Mouse (Mus musculus): Measurements from ENCODE around the gene Rnf26.

The Rnf26 gene

DNA sequence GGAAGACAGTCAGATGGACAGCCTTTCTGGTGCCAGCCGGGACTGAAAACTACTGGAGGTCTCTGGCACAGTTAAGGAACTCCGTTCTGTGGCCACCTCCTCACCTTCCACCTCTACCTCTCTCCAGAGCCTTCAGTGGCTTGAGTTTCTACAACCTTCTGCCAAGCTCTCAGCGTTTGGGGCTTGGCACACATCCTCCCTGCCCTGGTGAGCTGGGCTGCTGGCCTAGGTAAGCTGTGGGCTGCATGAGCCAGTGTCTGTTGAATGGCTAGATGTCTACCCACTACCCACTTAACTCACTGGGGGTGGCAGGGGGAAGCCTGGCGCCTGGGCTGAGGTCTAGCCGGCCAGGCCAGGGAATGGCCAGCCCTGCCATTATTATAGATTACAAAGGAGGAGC is 40.2 kb downstream of the Rnf26 start:
- DNase-seq: peak; percentile 69 to 74

DNA sequence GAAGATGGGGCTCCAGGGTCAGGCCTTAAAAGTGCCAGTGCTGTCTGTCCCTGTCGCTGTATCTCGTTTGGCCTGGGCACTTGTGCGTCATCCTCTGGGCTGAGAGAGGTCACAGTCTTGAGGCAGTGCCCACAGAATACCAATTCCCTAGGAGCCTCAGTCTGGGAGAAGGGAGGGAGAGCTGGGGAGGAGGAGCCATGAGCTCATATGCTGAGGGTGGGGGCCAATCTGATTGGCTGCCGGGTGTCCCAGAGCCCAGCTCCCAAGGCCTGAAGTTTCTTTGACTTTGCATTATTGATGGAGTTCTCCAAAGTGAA is 40.8 kb downstream of the Rnf26 start:
- peak; percentile 38 to 54 for DNase-seq

GRCm38 (mm10) chr9:44071914-44072598 is 41.3 kb downstream of the Rnf26 start:
- DNase-seq: peak; percentile 42 to 53

DNA sequence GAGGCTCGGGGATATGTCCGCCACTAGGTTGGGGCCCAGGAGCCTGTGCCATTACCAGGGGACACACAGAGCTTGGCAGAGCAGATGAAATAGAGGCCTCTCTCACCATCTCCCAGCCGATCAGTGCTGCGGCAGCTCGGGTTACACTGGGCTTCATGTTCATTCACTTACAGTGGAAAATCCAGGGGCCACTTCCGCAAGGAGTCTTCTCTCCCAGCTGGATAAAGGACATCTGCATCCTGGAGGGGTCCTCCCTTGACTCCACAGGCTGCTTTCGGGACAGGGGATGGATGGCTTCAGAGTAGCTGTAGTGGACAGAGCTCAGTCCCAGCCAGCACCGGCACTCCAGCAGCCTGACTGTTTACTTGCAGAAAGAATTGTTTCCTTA is 42.5 kb downstream of the Rnf26 start:
- no peak for DNase-seq

DNA sequence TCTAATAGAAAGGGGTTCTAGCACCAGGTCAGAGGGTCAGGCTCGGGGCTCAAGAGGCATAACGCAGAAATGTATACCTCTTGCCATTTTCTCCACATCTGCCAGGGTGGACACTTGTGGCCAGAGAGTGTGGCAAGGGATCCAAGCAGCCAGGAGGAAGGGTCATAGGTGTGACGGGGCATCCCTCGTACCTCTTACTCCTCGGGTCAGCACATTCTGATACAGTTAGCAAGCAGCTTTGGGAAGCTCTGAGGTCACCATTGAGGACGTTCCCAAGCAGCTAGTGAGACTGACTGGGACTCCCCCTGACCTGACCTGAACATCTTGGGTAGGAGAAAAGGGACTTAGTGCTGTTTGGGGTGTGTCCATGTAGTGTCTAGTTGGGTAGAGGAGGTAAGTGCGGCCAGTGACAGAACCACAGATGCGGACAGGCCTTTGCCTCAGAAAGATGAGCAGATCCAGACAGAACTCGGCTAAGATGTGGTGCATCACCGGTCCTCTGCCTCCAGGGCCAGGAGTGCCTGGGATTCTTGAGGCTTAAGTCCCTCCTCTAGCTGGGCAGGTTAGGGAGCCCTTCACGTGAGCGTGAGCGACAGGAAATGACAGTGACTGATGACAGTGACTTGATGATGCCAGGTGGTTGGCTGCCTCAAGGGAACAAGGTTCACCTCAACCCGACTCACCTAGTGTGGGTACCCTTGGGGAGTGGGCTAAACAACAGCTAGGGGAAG is 43.0 kb downstream of the Rnf26 start:
- DNase-seq: no peak

DNA sequence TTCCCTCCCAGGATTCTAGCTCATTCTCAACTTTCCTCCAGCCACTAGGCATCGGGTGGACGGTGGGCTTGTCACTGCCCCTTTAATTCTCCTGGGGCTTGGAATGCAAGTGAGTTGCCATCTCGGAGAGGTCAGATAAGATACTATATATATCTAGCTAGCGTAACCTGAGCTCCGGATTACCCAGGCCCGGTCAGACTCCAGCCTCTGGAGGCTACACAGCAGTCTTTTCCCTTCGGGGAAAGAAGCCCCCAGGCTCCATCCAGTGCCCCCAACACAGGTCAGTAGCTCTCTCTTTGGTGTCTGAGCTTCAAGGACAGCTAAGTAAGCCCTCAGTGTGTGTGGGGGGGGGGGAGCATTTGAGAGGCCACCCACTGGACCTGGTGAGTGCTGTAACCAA is 44.1 kb downstream of the Rnf26 start:
- no peak for DNase-seq

DNA sequence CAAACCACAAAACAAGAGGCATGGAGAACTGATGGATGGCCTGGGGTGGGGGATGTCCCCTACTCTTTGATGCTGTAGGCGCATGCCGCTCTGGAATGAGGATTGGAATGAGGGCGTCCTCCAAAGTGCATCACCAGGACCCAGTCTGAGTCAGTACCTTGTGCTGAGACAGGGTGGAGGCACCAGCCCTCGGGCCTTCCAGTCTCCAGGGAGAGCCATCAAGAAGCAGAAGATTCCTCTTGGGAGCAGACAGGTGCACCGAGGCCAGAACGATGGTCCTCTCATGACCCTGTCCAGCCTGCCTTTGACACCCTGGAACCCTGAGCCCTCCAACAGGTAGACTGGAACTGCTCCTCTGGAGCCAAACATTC is 45.4 kb downstream of the Rnf26 start:
- DNase-seq: no peak

DNA sequence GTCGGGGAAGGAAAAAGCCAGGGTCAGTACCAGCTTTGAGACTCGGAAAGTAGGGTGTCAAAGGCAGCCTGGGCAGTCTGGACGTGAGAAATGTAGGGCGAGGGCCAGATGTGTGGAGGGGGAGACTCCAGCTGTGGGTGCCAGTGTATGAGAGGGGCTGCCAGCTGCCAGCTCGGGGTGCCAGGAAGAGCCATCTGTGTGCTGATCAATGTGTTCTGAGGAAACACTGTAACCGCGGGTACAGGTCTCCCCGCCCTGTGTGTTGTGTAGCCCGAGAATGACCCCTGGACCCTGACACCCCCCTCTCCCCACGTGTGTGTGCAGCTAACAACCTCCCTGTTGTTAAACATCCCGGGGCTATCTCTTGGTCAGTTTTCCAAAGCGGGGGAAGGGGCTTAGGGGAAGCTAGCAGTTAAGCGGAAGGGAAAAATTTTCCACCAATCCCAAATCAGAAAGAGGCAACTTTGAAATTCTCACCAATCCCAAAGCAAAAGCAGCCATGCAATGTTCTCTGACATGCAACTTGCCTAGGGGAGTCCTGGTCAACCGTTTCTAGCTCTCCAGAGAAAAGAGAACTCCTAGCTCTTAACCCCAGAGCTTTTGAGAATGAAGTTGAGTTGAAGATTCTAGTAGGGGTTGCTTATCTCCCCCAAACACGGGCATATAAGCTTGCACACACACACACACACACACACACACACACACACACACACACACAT is 45.9 kb downstream of the Rnf26 start:
- no peak for DNase-seq

GRCm38 (mm10) chr9:44066785-44067225 is 46.5 kb downstream of the Rnf26 start, which contains the start of gene Usp2:
TSS of gene Usp2 (plus strand) at chr9:44067021.
- peak; percentile 99 to 100 for DNase-seq

- no peak for DNase-seq
Observed at GRCm38 (mm10) chr9:44065177-44065576, 48.1 kb downstream of the Rnf26 start.

GRCm38 (mm10) chr9:44058606-44059005 is 54.7 kb downstream of the Rnf26 start:
- no peak for DNase-seq

GRCm38 (mm10) chr9:44053936-44054335 is 59.4 kb downstream of the Rnf26 start:
- no peak for DNase-seq

DNA sequence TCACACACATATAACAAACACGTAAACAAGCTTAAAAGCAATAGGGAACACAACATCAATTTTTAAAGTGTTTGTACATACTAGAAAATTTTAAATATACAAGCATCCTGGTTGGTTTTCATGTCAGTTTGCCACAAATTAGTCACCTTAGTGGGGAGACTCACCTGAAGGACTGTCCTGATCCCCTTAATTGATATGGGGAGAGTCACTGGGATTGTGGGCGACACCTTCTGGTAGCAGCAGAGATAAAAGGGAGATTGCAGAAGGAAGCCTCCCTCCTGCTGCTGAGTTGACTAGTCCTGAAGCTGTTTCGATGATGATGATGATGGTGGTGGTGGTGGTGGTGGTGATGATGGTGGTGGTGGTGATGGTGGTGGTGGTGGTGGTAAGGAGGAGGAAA is 60.5 kb downstream of the Rnf26 start:
- peak in 1 of 2 experiments; percentile 12 for DNase-seq

- no peak for DNase-seq
Observed at GRCm38 (mm10) chr9:44049381-44050165, 63.7 kb downstream of the Rnf26 start.

DNA sequence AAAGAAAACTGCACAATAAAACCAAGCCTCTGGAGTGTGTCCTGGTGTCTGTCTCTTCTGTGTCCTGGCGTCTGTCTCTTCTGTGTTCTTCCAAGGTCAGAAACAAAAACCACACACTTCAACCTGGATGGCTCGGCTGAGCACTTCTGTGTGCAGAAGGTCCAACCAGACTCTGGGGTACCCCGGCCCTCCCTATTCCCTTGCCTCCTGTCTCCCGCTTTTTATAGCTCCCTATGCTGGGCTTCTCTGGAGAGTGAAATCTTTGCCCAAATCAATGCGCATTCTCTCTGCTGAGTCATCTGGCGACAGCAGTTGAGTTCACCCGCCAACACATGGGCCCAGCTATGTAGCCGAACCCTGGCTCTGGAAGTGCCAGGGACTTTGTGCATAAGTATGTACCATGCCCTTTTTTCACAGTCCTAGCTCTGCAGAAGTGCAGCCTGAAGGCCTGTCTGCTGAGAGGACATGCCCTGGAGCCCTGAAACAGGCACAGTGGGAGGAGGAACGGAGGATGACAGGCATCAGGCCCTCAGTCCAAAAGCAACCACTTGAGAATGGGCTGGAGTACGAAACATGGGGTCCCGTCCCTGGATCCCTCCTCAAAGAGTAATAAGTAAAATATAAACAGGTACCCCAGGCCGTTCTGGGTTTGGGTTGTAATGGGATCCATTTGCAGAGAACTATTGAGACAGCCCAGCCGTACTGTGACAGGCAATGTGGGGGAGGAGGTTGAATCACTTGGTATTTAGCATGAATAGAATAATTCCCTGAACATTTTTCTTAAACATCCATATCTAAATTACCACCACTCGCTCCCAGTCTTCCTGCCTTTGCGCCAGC is 64.6 kb downstream of the Rnf26 start:
- DNase-seq: no peak

DNA sequence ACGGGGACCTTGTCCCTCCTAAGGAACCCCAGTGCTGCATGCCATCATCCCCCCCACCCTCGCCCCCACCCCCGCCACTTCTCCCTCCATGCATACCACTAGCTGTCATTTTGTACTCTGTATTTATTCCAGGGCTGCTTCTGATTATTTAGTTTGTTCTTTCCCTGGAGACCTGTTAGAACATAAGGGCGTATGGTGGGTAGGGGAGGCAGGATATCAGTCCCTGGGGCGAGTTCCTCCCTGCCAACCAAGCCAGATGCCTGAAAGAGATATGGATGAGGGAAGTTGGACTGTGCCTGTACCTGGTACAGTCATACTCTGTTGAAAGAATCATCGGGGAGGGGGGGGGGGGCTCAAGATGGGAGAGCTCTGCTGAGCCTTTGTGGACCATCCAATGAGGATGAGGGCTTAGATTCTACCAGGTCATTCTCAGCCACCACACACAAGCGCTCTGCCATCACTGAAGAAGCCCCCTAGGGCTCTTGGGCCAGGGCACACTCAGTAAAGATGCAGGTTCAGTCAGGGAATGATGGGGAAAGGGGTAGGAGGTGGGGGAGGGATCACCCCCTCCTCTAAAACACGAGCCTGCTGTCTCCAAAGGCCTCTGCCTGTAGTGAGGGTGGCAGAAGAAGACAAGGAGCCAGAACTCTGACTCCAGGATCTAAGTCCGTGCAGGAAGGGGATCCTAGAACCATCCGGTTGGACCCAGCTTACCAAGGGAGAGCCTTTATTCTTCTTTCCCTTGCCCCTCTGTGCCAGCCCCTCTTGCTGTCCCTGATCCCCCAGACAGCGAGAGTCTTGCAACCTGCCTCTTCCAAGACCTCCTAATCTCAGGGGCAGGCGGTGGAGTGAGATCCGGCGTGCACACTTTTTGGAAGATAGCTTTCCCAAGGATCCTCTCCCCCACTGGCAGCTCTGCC is 65.5 kb downstream of the Rnf26 start:
- no peak for DNase-seq

GRCm38 (mm10) chr9:44047071-44047470 is 66.2 kb downstream of the Rnf26 start:
- no peak for DNase-seq

- peak in 1 of 2 experiments; percentile 4 for DNase-seq
Observed at GRCm38 (mm10) chr9:44046426-44046825, 66.9 kb downstream of the Rnf26 start.

- DNase-seq: no peak
Observed at GRCm38 (mm10) chr9:44045884-44046272, 67.4 kb downstream of the Rnf26 start.
